Comparison of ENCODE assay signal across 11 mouse cellular contexts in genomic region chr4:42952563-42952962, GRCm38 (mm10). TPM values are rescaled to one million over a fixed set of nuclear protein-coding genes. Genes with fewer than 3 reads are reported as not detected.
DNase-seq lines count a peak whose midpoint lies in the region; ATAC-seq and TF ChIP-seq lines count a peak whose summit lies in the region.
"Had no signal": no experiment of that assay in that cellular context is flagged by ENCODE, and none has a peak within 500 bp of the region (broad histone marks: within the 10 kb centered on the region; RNA-seq: fewer than 3 reads in every experiment).

No protein-coding gene starts in this region.

- no peak for TF ChIP-seq CTCF in intestine, postnatal 0 days (IDR thresholded peaks at IDR 0.05; ENCODE audit: low read depth)
- no peak for TF ChIP-seq CTCF in olfactory bulb, adult 2 months (IDR thresholded peaks at IDR 0.05; ENCODE audit: insufficient read depth, low read depth, low read length)

- H3K4me2 ChIP-seq in intestine, postnatal 0 days (replicated peaks; ENCODE audit: low read depth), result no peak overlapping the region
- H3K4me2 ChIP-seq in intestine, embryonic 16.5 days (ENCODE audit: low read depth, low read length), result no peak overlapping the region
- peak overlapping the region; percentile 94 for H3K4me2 ChIP-seq in hindbrain, embryonic 12.5 days (replicated peaks)
- H3K4me2 ChIP-seq: limb, embryonic 12.5 days had no signal

- no peak overlapping the region for H3K4me3 ChIP-seq in intestine, postnatal 0 days (ENCODE audit: low read depth, low read length)
- H3K4me3 ChIP-seq in intestine, embryonic 16.5 days (ENCODE audit: low read length), result no peak overlapping the region
- H3K4me3 ChIP-seq in hindbrain, embryonic 12.5 days, result peak overlapping the region; percentile 11
- H3K4me3 ChIP-seq in olfactory bulb, adult 2 months (ENCODE audit: insufficient read depth, low read depth, low read length), result peak overlapping the region; percentile 79
- H3K4me3 ChIP-seq: limb, embryonic 12.5 days had no signal

- H3K27me3 ChIP-seq in intestine, postnatal 0 days (replicated peaks; ENCODE audit: control insufficient read depth, insufficient read depth, low read length), result 0 out of 2 replicates have a peak, but pooled peaks cover 4% of the 10 kb centered on the region
- peaks cover 3% of the 10 kb centered on the region; the same call in 1 of the 2 replicates for H3K27me3 ChIP-seq in intestine, embryonic 16.5 days (replicated peaks; ENCODE audit: control insufficient read depth, insufficient read depth, low read length)
- H3K27me3 ChIP-seq in hindbrain, embryonic 12.5 days, result no peaks in the 10 kb centered on the region

- peak overlapping the region; percentile 64 for H3K27ac ChIP-seq in intestine, postnatal 0 days (ENCODE audit: low read depth, low read length)
- no peak overlapping the region for H3K27ac ChIP-seq in intestine, embryonic 16.5 days (ENCODE audit: low read length)
- H3K27ac ChIP-seq in hindbrain, embryonic 12.5 days, result peak overlapping the region; percentile 88
- H3K27ac ChIP-seq in olfactory bulb, adult 2 months (ENCODE audit: insufficient read depth, low read depth, low read length), result peak overlapping the region; percentile 91
- H3K27ac ChIP-seq: limb, embryonic 12.5 days had no signal

- H3K9me3 ChIP-seq in intestine, postnatal 0 days (ENCODE audit: control insufficient read depth), result no peaks in the 10 kb centered on the region
- H3K9me3 ChIP-seq in intestine, embryonic 16.5 days (ENCODE audit: control insufficient read depth, low read length), result no peaks in the 10 kb centered on the region
- H3K9me3 ChIP-seq in hindbrain, embryonic 12.5 days (replicated peaks), result no peaks in the 10 kb centered on the region
- H3K9me3 ChIP-seq: limb, embryonic 12.5 days had no signal

- no peak overlapping the region for H3K9ac ChIP-seq in intestine, postnatal 0 days (ENCODE audit: low read depth, low read length)
- H3K9ac ChIP-seq in intestine, embryonic 16.5 days (ENCODE audit: low read depth, low read length), result no peak overlapping the region
- peak overlapping the region; percentile 94 for H3K9ac ChIP-seq in hindbrain, embryonic 12.5 days
- H3K9ac ChIP-seq: limb, embryonic 12.5 days had no signal

- peaks cover 13% of the 10 kb centered on the region for H3K36me3 ChIP-seq in intestine, postnatal 0 days (ENCODE audit: control insufficient read depth, insufficient read depth)
- peaks cover 4% of the 10 kb centered on the region; the same call in 1 of the 2 replicates for H3K36me3 ChIP-seq in intestine, embryonic 16.5 days (ENCODE audit: control insufficient read depth, insufficient read depth, low read length)
- peaks cover 21% of the 10 kb centered on the region for H3K36me3 ChIP-seq in hindbrain, embryonic 12.5 days

- peak; percentile 84 for DNase-seq in gastrocnemius, postnatal 25 days
- no peak for DNase-seq in spleen, postnatal 10 days (ENCODE audit: low spot score in 2 of 2)
- no peak for DNase-seq in spleen, postnatal 4 days (ENCODE audit: low spot score in 2 of 2)
- DNase-seq: lung, postnatal 4 days had no signal

- ATAC-seq in intestine, postnatal 0 days, result no peak
- ATAC-seq in intestine, embryonic 16.5 days, result no peak
- ATAC-seq in hindbrain, embryonic 12.5 days (ENCODE audit: low FRiP score), result no peak
- no peak for ATAC-seq in megakaryocyte-erythroid progenitor cell, adult 5-6 weeks (replicated peaks; ENCODE audit: low FRiP score, low TSS enrichment, poor library complexity, severe bottlenecking)

- peaks cover 8% of the 10 kb centered on the region; the same call in 1 of the 2 replicates for H3K4me1 ChIP-seq in intestine, postnatal 0 days (replicated peaks; ENCODE audit: control insufficient read depth, insufficient read depth, low read length)
- H3K4me1 ChIP-seq in intestine, embryonic 16.5 days (ENCODE audit: control insufficient read depth, insufficient read depth, low read length), result peaks cover 22% of the 10 kb centered on the region
- H3K4me1 ChIP-seq in hindbrain, embryonic 12.5 days, result peaks cover 69% of the 10 kb centered on the region
- H3K4me1 ChIP-seq in olfactory bulb, adult 2 months (ENCODE audit: control insufficient read depth, insufficient read depth, low read length), result peaks cover 40% of the 10 kb centered on the region

- WGBS in intestine, postnatal 0 days, result 81% methylated on average over 7 of the region's 7 CpGs
- WGBS in intestine, embryonic 16.5 days, result 88% methylated on average over 7 of the region's 7 CpGs
- 83% methylated on average over 7 of the region's 7 CpGs for WGBS in hindbrain, embryonic 12.5 days
- WGBS in olfactory bulb, adult 2 months, result 52% methylated on average over 7 of the region's 7 CpGs

- TF ChIP-seq POLR2A in olfactory bulb, adult 2 months (IDR thresholded peaks at IDR 0.05; ENCODE audit: insufficient read depth, low read depth, low read length), result no peak

RNA-seq across cellular contexts. Expression of gene Dnajb5, which starts 2.9 kb away (rescaled TPM):
- 7.5 and 8.8 TPM in 2 replicates for polyA plus RNA-seq in intestine, postnatal 0 days (2015; fragmentation: Nextera tagmentation; extraction: Ambion mirVana)
- polyA plus RNA-seq in intestine, embryonic 16.5 days (2015; fragmentation: Nextera tagmentation; extraction: Ambion mirVana), result 7.2 and 8.4 TPM in 2 replicates
- total RNA-seq in gastrocnemius, postnatal 25 days (2021), result 100 to 1,000 TPM; 143 to 183 TPM
- 32.4 and 37.4 TPM in 2 replicates for polyA plus RNA-seq in hindbrain, embryonic 12.5 days (2016; fragmentation: Nextera tagmentation; extraction: Ambion mirVana)
- polyA plus RNA-seq in olfactory bulb, adult 2 months (2012; ENCODE audit: insufficient read depth, insufficient read length, low replicate concordance, missing spikeins), result 176 TPM in 1 of 2 replicates, not detected in the other
- total RNA-seq in megakaryocyte-erythroid progenitor cell, adult 5-6 weeks (2014; fragmentation: Nextera tagmentation), result 0.87 and 2.2 TPM in 2 replicates
- 0.09 TPM in 1 of 2 replicates, not detected in the other for total RNA-seq in megakaryocyte-erythroid progenitor cell, adult 5-6 weeks (2017)

RNA-seq across cellular contexts. Expression of gene 1700022I11Rik, which starts 16.8 kb away (rescaled TPM):
- polyA plus RNA-seq in intestine, postnatal 0 days (2015; fragmentation: Nextera tagmentation; extraction: Ambion mirVana), result 0.43 TPM in 1 of 2 replicates, not detected in the other
- 0.22 TPM in 1 of 2 replicates, not detected in the other for polyA plus RNA-seq in intestine, embryonic 16.5 days (2015; fragmentation: Nextera tagmentation; extraction: Ambion mirVana)
- total RNA-seq in gastrocnemius, postnatal 25 days (2021), result not detected
- polyA plus RNA-seq in hindbrain, embryonic 12.5 days (2016; fragmentation: Nextera tagmentation; extraction: Ambion mirVana), result 0.61 and 1.2 TPM in 2 replicates
- not detected in 2 replicates for polyA plus RNA-seq in olfactory bulb, adult 2 months (2012; ENCODE audit: insufficient read depth, insufficient read length, low replicate concordance, missing spikeins)
- not detected in 2 replicates for total RNA-seq in megakaryocyte-erythroid progenitor cell, adult 5-6 weeks (2014; fragmentation: Nextera tagmentation)
- total RNA-seq in megakaryocyte-erythroid progenitor cell, adult 5-6 weeks (2017), result 1.3 and 3.4 TPM in 2 replicates
- polyA plus RNA-seq: spleen, adult 2 months had no signal

RNA-seq across cellular contexts. Expression of gene Phf24, which starts 36.1 kb away (rescaled TPM):
- 0.73 and 1.0 TPM in 2 replicates for polyA plus RNA-seq in intestine, postnatal 0 days (2015; fragmentation: Nextera tagmentation; extraction: Ambion mirVana)
- polyA plus RNA-seq in intestine, embryonic 16.5 days (2015; fragmentation: Nextera tagmentation; extraction: Ambion mirVana), result 0.73 and 0.83 TPM in 2 replicates
- 1 to 10 TPM in 1 of 2 experiments, under 1 TPM in 1; 0.64 to 1.5 TPM for total RNA-seq in gastrocnemius, postnatal 25 days (2021)
- 7.9 TPM in 2 replicates for polyA plus RNA-seq in hindbrain, embryonic 12.5 days (2016; fragmentation: Nextera tagmentation; extraction: Ambion mirVana)
- not detected in 2 replicates for polyA plus RNA-seq in olfactory bulb, adult 2 months (2012; ENCODE audit: insufficient read depth, insufficient read length, low replicate concordance, missing spikeins)
- total RNA-seq in megakaryocyte-erythroid progenitor cell, adult 5-6 weeks (2014; fragmentation: Nextera tagmentation), result not detected in 2 replicates
- total RNA-seq in megakaryocyte-erythroid progenitor cell, adult 5-6 weeks (2017), result 0.08 TPM in 1 of 2 replicates, not detected in the other

RNA-seq across cellular contexts. Expression of gene Vcp, which starts 47.7 kb away (rescaled TPM):
- 205 and 207 TPM in 2 replicates for polyA plus RNA-seq in intestine, postnatal 0 days (2015; fragmentation: Nextera tagmentation; extraction: Ambion mirVana)
- polyA plus RNA-seq in intestine, embryonic 16.5 days (2015; fragmentation: Nextera tagmentation; extraction: Ambion mirVana), result 448 and 464 TPM in 2 replicates
- 100 to 1,000 TPM; 219 to 236 TPM for total RNA-seq in gastrocnemius, postnatal 25 days (2021)
- 626 and 637 TPM in 2 replicates for polyA plus RNA-seq in hindbrain, embryonic 12.5 days (2016; fragmentation: Nextera tagmentation; extraction: Ambion mirVana)
- 261 and 1,669 TPM in 2 replicates for polyA plus RNA-seq in olfactory bulb, adult 2 months (2012; ENCODE audit: insufficient read depth, insufficient read length, low replicate concordance, missing spikeins)
- 186 and 244 TPM in 2 replicates for total RNA-seq in megakaryocyte-erythroid progenitor cell, adult 5-6 weeks (2014; fragmentation: Nextera tagmentation)
- 269 and 346 TPM in 2 replicates for total RNA-seq in megakaryocyte-erythroid progenitor cell, adult 5-6 weeks (2017)

RNA-seq across cellular contexts. Expression of gene Fancg, which starts 57.7 kb away (rescaled TPM):
- 5.2 and 6.2 TPM in 2 replicates for polyA plus RNA-seq in intestine, postnatal 0 days (2015; fragmentation: Nextera tagmentation; extraction: Ambion mirVana)
- polyA plus RNA-seq in intestine, embryonic 16.5 days (2015; fragmentation: Nextera tagmentation; extraction: Ambion mirVana), result 16.1 and 16.2 TPM in 2 replicates
- 1 to 10 TPM; 1.0 to 2.4 TPM for total RNA-seq in gastrocnemius, postnatal 25 days (2021)
- 20.5 and 21.6 TPM in 2 replicates for polyA plus RNA-seq in hindbrain, embryonic 12.5 days (2016; fragmentation: Nextera tagmentation; extraction: Ambion mirVana)
- not detected in 2 replicates for polyA plus RNA-seq in olfactory bulb, adult 2 months (2012; ENCODE audit: insufficient read depth, insufficient read length, low replicate concordance, missing spikeins)
- total RNA-seq in megakaryocyte-erythroid progenitor cell, adult 5-6 weeks (2014; fragmentation: Nextera tagmentation), result 24.2 and 35.5 TPM in 2 replicates
- total RNA-seq in megakaryocyte-erythroid progenitor cell, adult 5-6 weeks (2017), result 8.3 and 8.5 TPM in 2 replicates

Comparison
In these comparisons a context has a peak if more than half of its experiments do, and no peak if none do; other contexts are left out.
1. H3K4me3 ChIP-seq: peak in hindbrain, embryonic 12.5 days (single experiment) and olfactory bulb, adult 2 months (single experiment); none in intestine, postnatal 0 days (single experiment) and intestine, embryonic 16.5 days (single experiment).